Mouse (Mus musculus) heart, adult 8-10 months (tissue): ENCODE data around the gene Taar2. TPM values are rescaled to one million over a fixed set of nuclear protein-coding genes. Genes with fewer than 3 reads are reported as not detected.

Source experiments
- DNase-seq: peaks from one replicate; pipeline ENCODE4 v3.0.0; 2022; ENCODE audit warnings: low spot score
- total RNA-seq, 4 experiments: library from RNA; stranded (reverse); gene quantifications; 2 replicates each; pipeline ENCODE4 v1.2.4; 2022

Taar2 gene
- total RNA-seq, result not detected

DNA sequence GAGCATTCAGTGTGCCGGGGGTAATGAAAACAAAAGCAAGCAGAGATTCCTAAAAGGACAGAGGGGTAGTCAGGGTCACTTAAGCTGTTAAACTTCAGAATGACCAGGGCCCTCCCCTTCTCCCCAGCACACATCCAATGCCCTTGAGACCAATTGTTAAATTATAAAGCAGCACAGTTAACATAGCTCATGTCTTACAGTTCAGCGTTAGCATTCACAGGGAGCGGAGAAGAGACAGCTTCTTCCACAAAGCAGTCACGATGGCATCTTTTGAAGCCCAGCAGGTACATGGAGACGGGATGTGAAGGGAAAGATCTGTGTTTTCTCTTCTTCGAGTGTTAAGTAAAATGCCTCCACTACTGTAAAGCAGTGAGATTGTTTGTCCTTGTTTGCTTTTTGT is at the start of gene Taar2:
Taar2 (plus strand) TSS at position 261 of the 400 bp plus-strand sequence.
- DNase-seq, result no peak

DNA sequence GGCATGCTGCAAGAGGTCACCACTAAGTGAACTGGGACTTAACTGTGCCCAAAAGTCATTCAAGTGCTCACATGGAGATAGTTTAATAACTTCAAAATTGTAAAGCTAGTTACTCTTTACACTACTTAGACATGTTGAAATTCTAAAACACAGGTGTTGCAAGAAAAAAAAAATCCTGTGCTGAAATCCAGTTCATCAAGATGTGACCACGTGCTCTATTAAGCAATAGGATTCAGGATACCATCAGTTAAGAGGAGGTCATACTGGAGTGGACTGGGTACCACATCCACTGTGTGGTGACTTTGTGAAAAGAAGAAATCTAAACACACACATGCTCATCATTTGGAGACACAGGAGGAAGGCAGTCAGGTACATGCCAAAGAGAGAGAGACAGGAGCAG is 45.4 kb upstream of the Taar2 start:
- DNase-seq, result no peak

DNA sequence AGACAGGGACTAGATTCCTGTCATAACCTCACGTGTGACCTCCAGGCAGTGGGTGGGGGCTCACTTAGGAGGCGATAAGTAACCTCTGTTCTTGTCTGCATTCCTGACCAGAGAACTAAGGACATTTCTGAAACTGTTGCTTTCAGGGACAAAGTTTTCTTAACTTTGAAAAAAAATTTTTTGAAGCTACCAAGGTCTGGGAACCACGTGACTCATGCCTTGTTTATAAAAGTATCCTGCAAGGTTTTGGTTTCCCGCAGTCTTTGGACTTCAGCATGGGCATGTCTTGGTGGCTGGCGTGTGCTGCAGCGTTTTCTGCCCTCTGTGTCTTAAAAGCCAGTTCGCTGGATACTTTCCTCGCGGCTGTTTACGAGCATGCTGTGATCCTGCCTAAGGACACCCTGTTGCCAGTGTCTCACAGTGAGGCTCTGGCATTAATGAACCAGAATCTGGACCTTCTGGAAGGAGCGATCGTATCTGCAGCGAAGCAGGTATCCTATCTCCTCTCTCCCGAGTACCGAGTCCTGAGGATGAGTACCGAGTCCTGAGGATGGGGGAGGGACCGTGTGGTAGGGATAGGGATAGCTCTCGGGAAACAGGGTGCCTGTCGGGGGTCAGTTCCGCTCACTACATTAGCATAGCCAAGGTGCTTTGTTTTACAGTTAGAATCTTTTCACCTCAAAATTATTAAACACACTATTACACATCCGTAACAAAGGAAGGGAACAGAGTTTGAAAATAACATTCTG is 43.6 kb upstream of the Taar2 start, which contains the start of gene Vnn1:
Vnn1 (plus strand) TSS at position 88 of the 749 bp plus-strand sequence.
- no peak for DNase-seq

DNA sequence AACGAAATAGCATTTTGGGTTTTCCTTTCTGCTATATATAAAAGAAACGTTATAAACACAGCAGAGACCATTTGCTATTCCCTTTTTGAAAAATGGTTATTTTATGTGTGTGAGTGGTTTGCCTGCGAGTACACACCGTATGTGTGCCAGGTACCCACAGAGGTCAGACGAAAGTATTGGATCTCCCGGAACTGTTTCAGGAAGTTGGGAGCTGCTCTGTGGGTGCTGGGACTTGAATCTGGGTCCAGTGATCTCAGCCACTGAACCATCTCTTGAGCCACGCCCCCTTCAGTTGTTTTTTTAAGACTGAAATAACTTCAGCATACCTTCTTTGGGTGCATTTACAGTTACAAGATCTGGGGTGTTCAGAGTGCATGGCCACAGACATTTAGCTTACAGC is 43.0 kb upstream of the Taar2 start:
- no peak for DNase-seq

DNA sequence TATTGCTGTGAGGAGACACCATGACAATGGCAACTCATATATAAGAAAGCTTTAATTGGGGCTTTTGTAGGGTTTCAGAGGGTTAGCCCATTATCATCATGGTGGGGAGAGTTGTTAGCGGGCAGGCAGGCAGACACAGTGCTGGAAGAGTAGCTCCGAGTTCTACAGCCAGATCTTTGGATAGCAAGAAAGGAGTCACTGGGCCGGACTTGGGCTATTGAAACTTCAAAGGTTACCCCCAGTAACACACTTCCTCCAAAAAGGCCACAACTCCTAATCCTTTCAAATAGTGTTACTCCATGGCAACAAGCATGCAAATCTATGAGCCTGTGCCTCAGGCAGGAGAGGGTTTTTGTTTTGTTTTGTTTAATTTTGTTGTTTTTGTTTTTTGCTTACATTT is 37.3 kb upstream of the Taar2 start:
- no peak for DNase-seq

DNA sequence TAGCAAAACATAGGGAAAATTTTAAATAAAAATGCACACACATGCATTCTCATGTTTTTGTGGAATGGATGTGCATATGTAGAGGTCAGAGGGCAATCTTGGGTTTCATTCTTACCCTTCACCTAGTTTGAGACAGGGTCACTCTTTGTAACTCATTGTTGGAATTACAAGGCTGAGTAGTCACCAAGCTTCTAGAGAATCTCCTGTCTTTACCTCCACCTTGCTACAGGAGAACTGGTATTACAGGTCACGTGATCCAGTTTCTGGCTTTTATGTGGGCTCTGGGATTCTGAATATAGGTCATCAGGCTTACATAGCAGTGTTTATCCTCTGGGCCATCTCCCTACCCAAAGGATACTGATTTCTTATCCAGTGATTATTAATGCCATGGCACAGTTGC is 32.7 kb upstream of the Taar2 start:
- DNase-seq, result no peak

DNA sequence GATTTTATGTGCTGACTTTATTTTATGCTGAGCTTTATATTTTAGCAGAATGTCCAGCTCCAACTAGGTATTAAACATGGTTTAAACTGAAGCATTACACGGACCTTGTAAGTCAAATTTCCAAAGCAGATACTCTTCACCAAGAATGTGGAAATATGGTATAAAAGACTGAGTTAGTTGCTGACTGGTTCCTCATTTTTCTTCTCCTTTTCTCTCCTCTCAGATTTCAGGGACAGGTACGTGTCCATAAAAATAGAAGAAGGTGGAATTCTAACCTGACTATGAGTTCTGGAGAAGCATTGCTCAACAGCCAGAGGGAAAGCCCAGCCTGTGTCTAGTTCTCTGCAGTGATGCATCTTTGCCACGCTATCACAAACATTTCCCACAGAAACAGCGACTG is 18.3 kb upstream of the Taar2 start, which contains the start of gene Taar1:
Taar1 (plus strand) TSS at position 301 of the 400 bp plus-strand sequence.
- no peak for DNase-seq

DNA sequence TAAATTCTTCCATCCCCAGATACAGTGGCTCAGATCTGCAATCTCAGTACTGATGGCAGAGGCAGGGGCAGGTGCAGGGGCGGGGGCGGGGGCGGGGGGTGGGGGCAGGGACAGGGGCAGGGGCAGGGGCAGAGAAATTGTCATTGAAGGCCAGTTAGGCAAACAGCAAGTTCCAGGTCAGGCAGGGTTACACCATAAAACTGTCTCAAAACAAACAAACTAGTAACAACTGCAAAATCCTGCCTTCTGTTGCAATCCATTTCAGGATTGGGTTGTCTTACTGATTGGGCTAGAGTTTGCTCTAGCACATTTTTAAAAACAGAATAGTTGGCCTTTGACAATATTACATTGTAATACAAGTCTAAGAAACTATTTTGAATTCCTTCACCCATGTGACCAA is 15.9 kb upstream of the Taar2 start:
- DNase-seq, result no peak

DNA sequence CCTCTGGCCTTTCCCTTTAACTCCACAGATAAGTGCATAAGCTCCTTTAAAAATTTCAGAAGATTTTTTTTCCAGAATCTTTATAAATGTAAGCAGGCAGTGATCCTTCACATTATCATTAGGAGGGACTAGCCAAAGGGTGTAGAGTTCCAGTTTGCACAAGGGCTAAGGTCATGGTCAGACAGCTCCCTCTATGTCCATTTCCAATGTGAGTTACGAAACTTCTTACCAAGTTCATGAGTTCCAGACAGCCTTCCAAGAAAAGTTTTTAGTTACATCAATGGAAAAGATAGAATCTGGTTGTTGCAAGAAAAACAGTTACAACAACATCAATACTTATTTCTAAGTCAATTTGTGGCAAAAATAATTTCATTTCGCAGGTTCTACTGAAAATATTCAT is 14.4 kb upstream of the Taar2 start:
- peak; percentile 13 for DNase-seq

DNA sequence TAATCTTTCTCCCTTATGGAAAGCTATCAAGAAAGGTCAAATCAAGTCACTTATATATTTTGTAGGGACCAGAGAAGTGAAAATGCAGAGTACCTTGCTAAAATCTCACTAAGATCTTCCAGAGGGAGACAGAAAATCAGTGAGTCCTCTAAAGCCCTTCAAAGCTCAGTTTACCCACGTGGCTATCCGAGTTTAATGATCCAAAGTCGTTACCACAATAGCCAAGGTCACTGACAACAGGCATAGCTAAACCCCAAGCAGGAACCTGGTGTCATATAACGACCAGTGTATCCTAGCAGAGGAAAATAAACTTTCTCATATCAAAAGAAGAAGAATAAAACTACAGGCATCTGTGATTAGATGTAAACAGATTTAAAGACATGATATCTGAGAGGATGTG is 759 bp upstream of the Taar2 start:
- no peak for DNase-seq

DNA sequence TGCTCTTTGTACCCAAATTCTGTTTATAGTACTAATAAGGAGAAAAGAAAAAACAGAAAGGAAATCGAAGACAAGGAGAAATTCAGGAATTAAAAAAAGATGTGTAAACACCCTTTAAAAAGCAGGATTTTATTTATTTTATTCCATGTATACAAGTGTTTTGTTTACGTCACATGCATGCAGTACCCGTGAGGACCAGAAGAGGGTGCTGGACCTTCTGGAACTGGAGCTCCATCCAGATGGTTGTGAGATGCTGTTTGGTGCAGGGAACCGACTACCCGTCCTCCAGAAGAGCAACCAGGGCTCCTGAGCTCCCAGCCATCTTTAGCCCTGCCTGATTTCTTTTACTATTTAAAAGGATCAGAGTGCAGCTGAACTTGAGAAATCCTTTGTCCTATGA is 4.1 kb downstream of the Taar2 start:
- no peak for DNase-seq

DNA sequence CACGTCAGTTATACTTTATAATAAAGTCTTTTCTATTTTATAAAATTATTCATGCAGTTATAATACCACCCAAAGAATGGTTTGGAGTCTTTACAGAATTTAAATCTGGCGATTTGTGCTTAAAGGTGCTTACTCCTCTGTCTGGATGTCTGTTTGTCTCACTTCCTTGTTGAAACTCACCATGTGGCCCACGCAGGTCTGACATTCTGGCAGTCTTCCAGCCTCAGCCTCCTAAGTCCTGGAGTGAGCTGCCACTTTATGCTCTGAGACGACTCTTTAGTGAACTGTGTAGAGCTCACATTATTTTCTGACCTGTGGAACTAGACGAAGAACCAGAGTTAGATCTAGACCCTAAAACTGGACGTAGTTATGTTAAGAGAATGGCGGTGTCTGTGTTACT is 9.7 kb downstream of the Taar2 start:
- no peak for DNase-seq

DNA sequence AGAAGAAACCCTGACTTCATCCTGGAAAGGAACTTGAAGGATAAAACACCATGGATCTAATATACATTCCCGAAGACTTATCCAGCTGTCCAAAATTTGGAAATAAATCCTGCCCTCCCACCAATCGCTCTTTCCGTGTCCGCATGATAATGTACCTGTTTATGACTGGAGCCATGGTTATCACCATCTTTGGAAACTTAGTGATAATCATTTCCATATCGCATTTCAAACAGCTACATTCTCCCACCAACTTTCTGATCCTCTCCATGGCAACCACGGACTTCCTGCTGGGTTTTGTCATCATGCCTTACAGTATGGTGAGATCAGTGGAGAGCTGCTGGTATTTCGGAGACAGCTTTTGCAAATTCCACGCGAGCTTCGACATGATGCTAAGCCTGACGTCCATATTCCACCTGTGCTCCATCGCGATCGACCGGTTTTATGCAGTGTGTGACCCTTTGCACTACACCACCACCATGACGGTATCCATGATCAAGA is 11.2 kb downstream of the Taar2 start, which contains the start of gene Taar3:
Taar3 (plus strand) TSS at position 51 of the 498 bp plus-strand sequence.
- no peak for DNase-seq

DNA sequence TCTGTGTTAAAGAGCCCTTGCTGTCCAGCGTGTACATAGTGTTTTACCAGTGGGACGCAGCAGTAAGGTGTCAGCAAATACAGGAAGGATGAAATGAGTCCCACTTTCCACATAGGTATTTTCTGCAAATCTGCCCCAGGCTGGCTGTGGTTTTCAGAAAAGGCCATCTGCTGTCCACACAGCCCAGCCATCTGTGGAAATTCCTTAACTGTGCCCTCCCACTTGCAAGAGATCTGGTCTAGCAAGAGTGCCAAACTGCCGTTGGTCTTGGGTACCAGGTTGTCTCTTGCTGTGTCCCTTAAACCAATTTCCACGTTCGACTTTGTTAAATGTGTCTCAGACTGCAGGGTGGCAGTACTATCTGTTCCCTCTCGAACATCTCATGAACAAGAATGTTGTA is 13.3 kb downstream of the Taar2 start:
- no peak for DNase-seq

DNA sequence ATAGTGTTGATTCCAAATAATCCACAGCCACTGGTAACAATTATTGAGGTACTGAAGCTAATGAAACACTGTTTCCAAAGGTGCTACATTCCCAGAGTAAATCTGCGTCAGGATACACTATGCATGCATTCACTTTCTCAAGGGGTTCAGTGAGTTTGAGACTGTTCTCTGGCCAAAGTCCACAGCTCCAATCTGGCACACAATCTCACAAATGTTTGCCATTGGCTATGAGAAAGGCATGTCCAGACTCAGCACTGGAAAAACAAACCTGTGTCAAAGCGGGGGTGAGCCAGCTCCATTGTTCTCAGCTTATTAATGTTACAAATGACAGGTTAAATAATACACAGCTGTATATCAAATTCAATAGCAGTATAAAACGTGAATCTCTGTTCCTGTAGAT is 20.7 kb downstream of the Taar2 start:
- DNase-seq, result no peak

DNA sequence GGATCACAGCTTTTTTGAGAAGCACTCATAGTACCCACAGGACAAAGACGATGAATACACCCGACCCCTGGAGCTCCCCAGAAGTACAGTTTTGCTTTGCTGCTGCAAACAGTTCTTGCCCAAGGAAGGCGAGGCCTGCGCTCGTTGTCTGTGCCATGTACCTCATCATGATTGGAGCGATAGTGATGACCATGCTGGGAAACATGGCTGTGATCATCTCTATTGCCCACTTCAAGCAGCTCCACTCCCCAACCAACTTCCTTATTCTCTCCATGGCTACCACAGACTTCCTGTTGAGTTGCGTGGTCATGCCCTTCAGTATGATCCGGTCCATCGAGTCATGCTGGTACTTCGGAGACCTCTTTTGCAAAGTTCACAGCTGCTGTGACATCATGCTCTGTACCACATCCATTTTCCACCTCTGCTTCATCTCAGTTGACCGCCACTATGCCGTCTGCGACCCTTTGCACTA is 22.1 kb downstream of the Taar2 start, which contains the start of gene Taar4:
Taar4 (plus strand) TSS at position 51 of the 472 bp plus-strand sequence.
- DNase-seq, result no peak

DNA sequence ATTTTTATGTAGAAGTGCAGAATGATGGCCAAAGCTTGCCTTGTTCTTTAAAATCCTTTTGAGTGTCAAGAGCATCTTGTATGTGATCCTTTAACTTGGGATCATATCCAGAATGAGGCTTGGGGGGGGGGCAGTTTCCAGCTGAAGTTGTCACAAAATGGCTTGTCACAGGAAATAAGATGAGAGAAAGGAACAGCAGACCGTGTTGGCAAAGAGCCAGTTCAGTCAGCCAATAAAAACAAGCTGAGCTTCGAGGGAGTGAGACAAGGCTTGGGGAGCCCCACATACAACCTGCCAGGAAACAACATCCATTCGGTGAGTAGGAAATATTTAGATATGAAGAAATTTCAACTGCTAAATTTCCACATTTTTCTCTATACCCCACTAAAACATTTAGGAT is 25.1 kb downstream of the Taar2 start:
- no peak for DNase-seq

DNA sequence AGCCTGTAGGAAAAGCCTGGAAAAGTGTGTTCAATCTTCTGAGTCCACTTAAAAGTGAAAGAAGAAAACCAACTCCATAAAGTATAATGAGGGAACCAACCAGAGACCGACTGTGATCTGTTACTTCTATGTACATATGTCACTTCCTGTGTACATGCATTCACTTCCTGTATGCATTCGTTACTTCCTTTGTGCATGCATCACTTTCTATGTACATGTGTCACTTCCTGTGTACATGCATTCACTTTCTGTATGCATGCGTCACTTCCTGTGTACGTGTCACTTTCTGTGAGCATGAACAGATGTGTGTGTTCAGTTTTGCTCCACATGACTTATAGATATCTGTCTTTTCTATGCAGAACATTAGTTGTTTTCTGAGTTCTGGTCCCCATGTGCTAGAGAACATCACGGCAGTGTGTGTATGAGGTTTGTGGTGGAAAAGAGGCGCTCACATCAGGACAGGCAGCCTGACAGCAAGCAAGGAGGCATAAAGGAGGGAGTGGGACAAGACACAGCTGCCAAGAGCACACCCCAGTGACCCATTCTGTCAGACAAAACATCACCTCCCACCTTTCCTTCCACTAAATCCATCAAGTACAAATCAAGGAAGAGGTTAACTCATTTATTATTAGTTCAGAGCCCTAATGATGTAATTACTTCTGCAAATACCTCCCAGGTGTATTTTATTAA is 26.7 kb downstream of the Taar2 start:
- no peak for DNase-seq

DNA sequence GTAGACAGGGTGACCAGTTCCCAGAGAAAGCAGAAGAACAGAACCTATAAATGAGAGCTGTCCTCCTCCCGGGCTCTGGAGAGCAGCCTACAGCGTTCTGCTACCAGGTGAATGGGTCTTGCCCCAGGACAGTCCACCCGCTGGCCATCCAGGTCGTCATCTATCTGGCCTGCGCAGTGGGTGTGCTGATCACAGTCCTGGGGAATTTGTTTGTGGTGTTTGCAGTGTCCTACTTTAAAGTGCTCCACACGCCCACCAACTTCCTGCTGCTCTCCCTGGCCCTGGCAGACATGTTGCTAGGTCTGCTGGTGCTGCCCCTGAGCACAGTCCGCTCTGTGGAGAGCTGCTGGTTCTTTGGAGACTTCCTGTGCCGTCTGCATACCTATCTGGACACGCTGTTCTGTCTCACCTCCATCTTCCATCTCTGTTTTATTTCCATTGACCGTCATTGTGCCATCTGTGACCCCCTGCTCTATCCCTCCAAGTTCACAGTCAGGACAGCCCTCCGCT is 32.3 kb downstream of the Taar2 start, which contains the start of gene Taar5:
Taar5 (plus strand) TSS at position 51 of the 510 bp plus-strand sequence.
- DNase-seq, result no peak

DNA sequence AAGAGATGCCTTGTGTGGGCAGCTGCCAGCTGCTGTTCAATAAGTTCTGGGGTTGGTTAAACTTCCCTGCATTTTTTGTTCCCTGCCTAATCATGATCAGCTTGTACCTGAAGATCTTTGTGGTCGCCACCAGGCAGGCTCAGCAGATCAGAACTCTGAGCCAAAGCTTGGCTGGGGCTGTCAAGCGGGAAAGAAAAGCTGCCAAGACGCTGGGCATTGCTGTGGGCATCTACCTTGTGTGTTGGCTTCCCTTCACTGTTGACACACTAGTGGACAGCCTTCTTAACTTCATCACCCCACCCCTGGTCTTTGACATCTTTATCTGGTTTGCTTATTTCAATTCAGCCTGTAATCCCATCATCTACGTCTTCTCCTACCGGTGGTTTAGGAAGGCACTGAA is 32.9 kb downstream of the Taar2 start:
- no peak for DNase-seq

DNA sequence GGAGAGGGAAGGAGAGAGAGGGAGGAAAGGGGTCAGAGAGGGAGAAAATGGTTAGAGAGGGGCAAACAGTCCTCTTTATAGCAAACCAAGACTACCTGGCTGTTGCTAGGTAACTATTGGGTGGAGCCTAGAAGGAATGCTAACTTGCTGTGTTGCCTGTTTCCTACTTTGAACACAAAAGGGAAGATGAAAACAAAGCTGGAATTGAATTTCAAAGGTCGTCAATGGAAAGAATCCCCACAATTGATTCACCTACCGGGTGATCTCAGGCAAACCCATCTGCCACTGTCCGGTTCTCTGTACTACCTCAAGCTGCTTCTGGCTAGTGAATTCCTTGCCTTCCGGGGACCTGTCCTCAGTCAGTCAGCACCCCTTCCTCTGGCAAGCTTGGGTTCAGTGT is 39.6 kb downstream of the Taar2 start:
- no peak for DNase-seq
